Mouse (Mus musculus): ENCODE measurements around the gene Upf3b.

GRCm38 (mm10) chrX:37126671-37127358 is 16.7 kb upstream of the Upf3b start, which contains the start of gene Nkap:
- no peak for TF ChIP-seq CTCF (IDR thresholded peaks at IDR 0.05; ENCODE audit: low read depth)
- no peak for TF ChIP-seq EP300 (IDR thresholded peaks at IDR 0.05; ENCODE audit: low read depth)
